Mouse (Mus musculus) MEL (cell line): Measurements from ENCODE around the gene C130026I21Rik. TPM values are rescaled to one million over a fixed set of nuclear protein-coding genes. Genes with fewer than 3 reads are reported as not detected.

ENCODE experiments used
- DNase-seq: peaks from one replicate; pipeline ENCODE4 v3.0.0; 2011; ENCODE audit warnings: low read depth, low spot score
- H3K27ac ChIP-seq: 2 replicates; pipeline ENCODE4 v1.5.1; 2012; ENCODE audit warnings: low read depth, mild to moderate bottlenecking, control low read depth, low read length, moderate library complexity; ENCODE audit not compliant: control insufficient read depth
- H3K27me3 ChIP-seq, 2 experiments: fragments of 150-350 bp in 1 of 2; sonication (generic) in 1 of 2; 2 replicates each; pipeline ENCODE4 v1.6.1; 2012; ENCODE audit warnings: low read length in 2 of 2, mild to moderate bottlenecking in 2 of 2, improper control_type of control experiment in 1 of 2, moderate library complexity in 1 of 2; ENCODE audit not compliant: insufficient read depth in 2 of 2, control insufficient read depth in 1 of 2
- H3K36me3 ChIP-seq, 2 experiments: 2 replicates each; pipeline ENCODE4 v1.6.1; 2012 to 2014; ENCODE audit warnings: low read length in 2 of 2, improper control_type of control experiment in 1 of 2, inconsistent platforms in 1 of 2, mild to moderate bottlenecking in 1 of 2; ENCODE audit not compliant: insufficient read depth in 2 of 2, control insufficient read depth in 1 of 2
- H3K4me1 ChIP-seq, 2 experiments: fragments of 150-350 bp in 1 of 2; sonication (generic) in 1 of 2; 2 replicates each; pipeline ENCODE4 v1.6.1; 2012; ENCODE audit warnings: low read length in 2 of 2, improper control_type of control experiment in 1 of 2, mild to moderate bottlenecking in 1 of 2; ENCODE audit not compliant: insufficient read depth in 2 of 2, control insufficient read depth in 1 of 2
- H3K4me3 ChIP-seq, 2 experiments: fragments of 150-350 bp in 1 of 2; sonication (generic) in 1 of 2; 2 replicates each; pipeline ENCODE4 v1.5.1; 2012; ENCODE audit warnings: low read depth in 2 of 2, low read length in 2 of 2, mild to moderate bottlenecking in 2 of 2, moderate library complexity in 2 of 2, control low read depth in 1 of 2, improper control_type of control experiment in 1 of 2; ENCODE audit not compliant: control insufficient read depth in 1 of 2, insufficient read depth in 1 of 2
- H3K79me2 ChIP-seq: 2 replicates; pipeline ENCODE4 v1.6.1; 2012; ENCODE audit warnings: mild to moderate bottlenecking, low read length, moderate library complexity; ENCODE audit not compliant: control insufficient read depth, poor library complexity, insufficient read depth
- H3K9ac ChIP-seq: 2 replicates; pipeline ENCODE4 v1.6.1; 2012; ENCODE audit warnings: low read depth, mild to moderate bottlenecking, control low read depth, low read length, moderate library complexity; ENCODE audit not compliant: control insufficient read depth, poor library complexity, severe bottlenecking
- H3K9me3 ChIP-seq: fragments of 150-350 bp; sonication (generic); replicated peaks from 2 replicates; pipeline ENCODE4 v1.6.1; 2012; ENCODE audit warnings: mild to moderate bottlenecking, low read length, improper control_type of control experiment, moderate library complexity; ENCODE audit not compliant: insufficient read depth
- BHLHE40 ChIP-seq: IDR thresholded peaks from 2 replicates; pipeline ENCODE4 v1.6.1; 2012; ENCODE audit warnings: low read depth, mild to moderate bottlenecking, inconsistent platforms, low read length, improper control_type of control experiment, borderline replicate concordance
- ETS1 ChIP-seq: IDR thresholded peaks from 2 replicates; pipeline ENCODE4 v1.6.1; 2012; ENCODE audit warnings: low read depth, mild to moderate bottlenecking, inconsistent platforms, low read length, improper control_type of control experiment, moderate library complexity
- NRF1 ChIP-seq: IDR thresholded peaks from 2 replicates; pipeline ENCODE4 v1.6.1; 2014; ENCODE audit warnings: low read depth, mild to moderate bottlenecking, inconsistent platforms, low read length, improper control_type of control experiment, moderate library complexity; ENCODE audit not compliant: poor library complexity, insufficient read depth, severe bottlenecking
- RAD21 ChIP-seq: IDR thresholded peaks from 2 replicates; pipeline ENCODE4 v1.6.1; 2011; ENCODE audit warnings: mild to moderate bottlenecking, low read depth, low read length, improper control_type of control experiment
- RCOR1 ChIP-seq: IDR thresholded peaks from 2 replicates; pipeline ENCODE4 v1.6.1; 2012; ENCODE audit warnings: low read depth, mild to moderate bottlenecking, inconsistent platforms, low read length, improper control_type of control experiment
- SIN3A ChIP-seq: IDR thresholded peaks from 2 replicates; pipeline ENCODE4 v1.6.1; 2012; ENCODE audit warnings: low read length, improper control_type of control experiment, inconsistent platforms
- SMC3 ChIP-seq: IDR thresholded peaks from 2 replicates; pipeline ENCODE4 v1.6.1; 2011; ENCODE audit warnings: low read depth, low read length, improper control_type of control experiment
- TAL1 ChIP-seq: IDR thresholded peaks from 2 replicates; pipeline ENCODE4 v1.6.1; 2012; ENCODE audit warnings: mild to moderate bottlenecking, inconsistent platforms, low read length, moderate library complexity, mixed read lengths
- ZKSCAN1 ChIP-seq: IDR thresholded peaks from 2 replicates; pipeline ENCODE4 v1.6.1; 2012; ENCODE audit warnings: low read depth, mild to moderate bottlenecking, inconsistent platforms, low read length, improper control_type of control experiment, moderate library complexity
- ZNF384 ChIP-seq: IDR thresholded peaks from 2 replicates; pipeline ENCODE4 v1.6.1; 2012; ENCODE audit warnings: low read depth, mild to moderate bottlenecking, inconsistent platforms, low read length, improper control_type of control experiment
- polyA plus RNA-seq, 2 experiments: library from polyadenylated mRNA; stranded (reverse) in 1 of 2; unstranded in 1 of 2; fragments of >175 nt in 1 of 2; fragments of >200 nt in 1 of 2; gene quantifications; 2 replicates each; pipeline versions ENCODE4 v1.2.1 to v1.2.4; 2012; ENCODE audit warnings: low replicate concordance in 2 of 2, low read depth in 1 of 2; ENCODE audit not compliant: insufficient read length in 2 of 2, insufficient read depth in 1 of 2, missing spikeins in 1 of 2
- total RNA-seq: library from RNA; depleted of rRNA; stranded (reverse); fragments of 300-350 nt; gene quantifications from 2 replicates; pipeline ENCODE4 v1.2.3, GENCODE M21; 2012; rRNA removed

C130026I21Rik gene
- total and polyA plus RNA-seq, 3 experiments: 1.5 to 2.2 TPM; not detected in 1

GRCm38 (mm10) chr1:84947390-84947789 lies 323.0 kb downstream of the C130026I21Rik start:
- TF ChIP-seq ETS1 (no peak), SMC3 (no peak), TAL1 (no peak), RCOR1 (no peak)
- Histone ChIP-seq H3K4me3 (no peak overlapping the region), H3K79me2 (no peaks in the 10 kb centered on the region), H3K9ac (no peak overlapping the region), H3K9me3 (no peaks in the 10 kb centered on the region), H3K27ac (no peak overlapping the region), H3K36me3 (no peaks in the 10 kb centered on the region), H3K4me1 (no peaks in the 10 kb centered on the region), H3K27me3 (no peaks in the 10 kb centered on the region)
- no peak for DNase-seq

GRCm38 (mm10) chr1:84945950-84946349 lies 324.4 kb downstream of the C130026I21Rik start:
- Histone ChIP-seq H3K27me3 (no peaks in the 10 kb centered on the region), H3K9me3 (no peaks in the 10 kb centered on the region), H3K27ac (no peak overlapping the region), H3K9ac (no peak overlapping the region), H3K4me1 (no peaks in the 10 kb centered on the region), H3K79me2 (no peaks in the 10 kb centered on the region), H3K4me3 (no peak overlapping the region), H3K36me3 (no peaks in the 10 kb centered on the region)
- DNase-seq: no peak
- TF ChIP-seq NRF1: no peak

GRCm38 (mm10) chr1:84943549-84943948 lies 326.8 kb downstream of the C130026I21Rik start:
- Histone ChIP-seq H3K9ac (no peak overlapping the region), H3K27me3 (no peaks in the 10 kb centered on the region), H3K79me2 (no peaks in the 10 kb centered on the region), H3K36me3 (no peaks in the 10 kb centered on the region), H3K27ac (no peak overlapping the region), H3K4me3 (no peak overlapping the region), H3K4me1 (no peaks in the 10 kb centered on the region)
- no peak for DNase-seq
- no peak for TF ChIP-seq BHLHE40
- TF ChIP-seq ZKSCAN1: no peak
- TF ChIP-seq ZNF384: no peak
- no peak for TF ChIP-seq SIN3A
- TF ChIP-seq RAD21: no peak
- TF ChIP-seq, all 39 proteins: peak for 0
- no peaks in the 10 kb centered on the region for H3K9me3 ChIP-seq

Other genes with a start within 250 kb of the C130026I21Rik start
- gene Gm10553, start 170.4 kb downstream of the C130026I21Rik start, total RNA-seq: not detected in 2 replicates
- gene Gm10553, start 170.4 kb downstream of the C130026I21Rik start, polyA plus RNA-seq: not detected
- not detected in 2 replicates for gene A530032D15Rik, start 160.7 kb downstream of the C130026I21Rik start, total RNA-seq
- not detected for gene A530032D15Rik, start 160.7 kb downstream of the C130026I21Rik start, polyA plus RNA-seq